Comparison of ENCODE assay signal across 10 mouse cellular contexts in the genomic region with DNA sequence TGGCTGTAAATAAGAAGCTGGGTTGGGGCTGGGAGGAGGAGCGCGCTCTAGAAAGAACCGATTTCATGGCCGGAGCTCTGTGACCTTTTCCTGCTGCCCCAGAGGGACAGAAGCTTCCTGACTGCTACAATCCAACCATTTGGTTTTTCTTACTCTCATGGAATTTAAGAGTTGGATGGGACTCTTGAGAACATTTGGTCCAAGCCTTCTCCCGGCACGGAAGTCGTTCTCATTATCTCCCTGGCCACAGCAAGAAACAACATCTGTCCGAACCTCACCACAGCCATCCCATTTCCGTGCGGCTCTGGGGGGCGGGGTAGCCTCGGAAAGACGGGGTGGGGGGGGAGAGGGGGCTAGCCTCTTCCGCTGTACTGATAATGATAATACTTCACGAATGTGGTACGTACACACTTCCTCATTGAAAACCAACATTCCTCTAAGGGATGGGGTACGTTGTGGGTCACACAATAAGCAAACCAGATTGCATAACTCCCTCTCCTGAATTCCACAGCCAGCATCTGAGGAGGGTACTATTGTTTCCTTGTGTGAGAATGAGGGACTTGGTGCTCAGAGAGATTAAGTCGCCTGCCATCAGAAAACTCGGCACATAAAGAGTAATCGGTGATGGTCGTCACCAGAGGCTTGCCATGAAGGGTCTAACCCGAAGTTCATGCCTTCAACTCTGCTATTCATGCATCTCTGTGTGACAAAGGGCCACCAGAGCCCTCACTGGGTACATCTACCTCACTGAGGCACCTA. TPM values are rescaled to one million over a fixed set of nuclear protein-coding genes. Genes with fewer than 3 reads are reported as not detected.
DNase-seq lines count a peak whose midpoint lies in the region; ATAC-seq and TF ChIP-seq lines count a peak whose summit lies in the region.
"Had no signal": no experiment of that assay in that cellular context is flagged by ENCODE, and none has a peak within 500 bp of the region (broad histone marks: within the 10 kb centered on the region; RNA-seq: fewer than 3 reads in every experiment).

No protein-coding gene starts in this region.

- H3K36me3 ChIP-seq in kidney, adult 2 months (ENCODE audit: control insufficient read depth, insufficient read depth, low read length), result no peaks in the 10 kb centered on the region

- H3K4me3 ChIP-seq in kidney, adult 2 months (ENCODE audit: insufficient read depth, low read depth, low read length), result no peak overlapping the region

- H3K27me3 ChIP-seq in kidney, adult 2 months (replicated peaks; ENCODE audit: control insufficient read depth, insufficient read depth, low read length), result no peaks in the 10 kb centered on the region

- 70% methylated on average over 22 of the region's 22 CpGs for WGBS in kidney, adult 2 months

- no peaks in the 10 kb centered on the region for H3K4me1 ChIP-seq in kidney, adult 2 months (ENCODE audit: control insufficient read depth, insufficient read depth, low read length)

- TF ChIP-seq POLR2A in kidney, adult 2 months (IDR thresholded peaks at IDR 0.05; ENCODE audit: low read depth, low read length), result no peak

- ATAC-seq in megakaryocyte, adult 5-6 weeks (ENCODE audit: poor library complexity, severe bottlenecking), result peak; percentile 51
- ATAC-seq: CD4-positive, CD25-positive, alpha-beta regulatory T cell, adult 4 months had no signal

- TF ChIP-seq CTCF in kidney, adult 2 months (conservative IDR thresholded peaks at IDR 0.05; ENCODE audit: insufficient read depth, insufficient read length, low read depth, low read length), result no peak

- DNase-seq in kidney, adult 2 months, result peak; percentile 59
- DNase-seq in kidney, adult 18-20 months, result no peak
- peak; percentile 80 for DNase-seq in gastrocnemius, postnatal 25 days
- peak; percentile 67 for DNase-seq in kidney, postnatal 10 days
- DNase-seq in spleen, adult 18-20 months, result no peak
- no peak for DNase-seq in embryo, embryonic 9.5 days (ENCODE audit: extremely low spot score)
- DNase-seq in adrenal gland, postnatal 36 days, result no peak

- peak overlapping the region; percentile 55; the same call in 1 of the 2 replicates for H3K27ac ChIP-seq in kidney, adult 2 months (ENCODE audit: insufficient read depth, low read depth, low read length)

RNA-seq across cellular contexts. Expression of a gene that starts 46.2 kb away (rescaled TPM):
- polyA plus RNA-seq in kidney, adult 2 months (2012; rRNA removed), result 0.07 TPM in 1 of 2 replicates, not detected in the other
- not detected for total RNA-seq in gastrocnemius, postnatal 25 days (2021)
- not detected in 2 replicates for total RNA-seq in megakaryocyte, adult 5-6 weeks (2015)
- not detected in 2 replicates for total RNA-seq in megakaryocyte, adult 5-6 weeks (2017)
- total RNA-seq in adrenal gland, postnatal 36 days (2021), result not detected
- total RNA-seq: left cerebral cortex, postnatal 14 days had no signal

Comparison
In these comparisons a context has a peak if more than half of its experiments do, and no peak if none do; other contexts are left out.
1. DNase-seq: peak in kidney, adult 2 months (single experiment), gastrocnemius, postnatal 25 days (single experiment) and kidney, postnatal 10 days (single experiment); none in kidney, adult 18-20 months (single experiment), spleen, adult 18-20 months (0 of 2), embryo, embryonic 9.5 days (single experiment) and adrenal gland, postnatal 36 days (0 of 2).